Mouse (Mus musculus) thymus, postnatal 4 days (tissue): ENCODE measurements around the gene Cacng2.

ENCODE experiments used
- DNase-seq: peaks from one replicate; pipeline ENCODE4 v3.0.0; 2021

Gene Cacng2

GRCm38 (mm10) chr15:78119704-78120103, at the start of gene Cacng2:
TSS of gene Cacng2 (minus strand) at chr15:78120028.
- DNase-seq, result peak; percentile 97

GRCm38 (mm10) chr15:78169566-78169965, 49.7 kb upstream of the Cacng2 start:
- DNase-seq, result no peak

DNA sequence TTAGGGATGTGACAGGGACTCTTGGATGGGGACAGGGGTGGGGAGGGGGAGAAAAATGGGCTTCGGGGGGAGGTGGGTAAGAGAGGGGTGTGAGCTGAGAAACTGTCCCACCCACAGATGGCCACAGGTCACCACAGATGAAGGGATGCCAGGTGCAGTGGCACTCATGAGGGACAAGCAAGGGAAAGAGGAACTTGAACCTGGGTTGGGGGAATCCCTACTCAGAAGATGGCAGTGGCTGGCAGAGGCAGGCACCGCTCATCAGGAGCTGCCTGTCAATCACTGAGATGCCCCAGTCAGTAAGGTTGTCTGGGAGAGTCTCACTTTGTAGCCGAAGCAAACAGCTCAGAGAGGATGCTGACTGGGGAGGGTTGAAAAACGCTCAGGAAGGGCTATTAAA, 45.5 kb upstream of the Cacng2 start:
- DNase-seq, result no peak

- DNase-seq, result no peak
These were observed 44.6 kb upstream of the Cacng2 start for GRCm38 (mm10) chr15:78164466-78164865.

DNA sequence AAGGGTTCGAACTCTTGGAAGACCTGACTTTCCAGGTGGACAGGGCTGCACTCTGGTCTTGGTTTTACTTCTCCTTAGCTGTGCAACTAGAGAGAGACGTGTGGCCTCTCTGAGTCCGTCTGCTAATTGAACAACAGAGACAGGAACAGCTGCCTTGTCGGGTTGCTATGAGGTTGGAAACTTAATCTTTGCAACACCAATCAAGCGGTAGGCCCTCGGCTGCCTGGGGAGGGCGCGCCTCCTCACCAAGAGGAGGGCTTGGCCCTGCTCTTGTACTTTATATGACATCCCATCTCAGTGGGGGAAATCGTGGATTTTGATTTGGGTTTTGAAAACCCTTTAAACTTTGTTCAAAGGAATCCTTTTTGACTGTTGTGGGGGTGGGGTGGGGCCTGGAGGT, 42.1 kb upstream of the Cacng2 start:
- no peak for DNase-seq

GRCm38 (mm10) chr15:78158335-78158734, 38.5 kb upstream of the Cacng2 start:
- no peak for DNase-seq

DNA sequence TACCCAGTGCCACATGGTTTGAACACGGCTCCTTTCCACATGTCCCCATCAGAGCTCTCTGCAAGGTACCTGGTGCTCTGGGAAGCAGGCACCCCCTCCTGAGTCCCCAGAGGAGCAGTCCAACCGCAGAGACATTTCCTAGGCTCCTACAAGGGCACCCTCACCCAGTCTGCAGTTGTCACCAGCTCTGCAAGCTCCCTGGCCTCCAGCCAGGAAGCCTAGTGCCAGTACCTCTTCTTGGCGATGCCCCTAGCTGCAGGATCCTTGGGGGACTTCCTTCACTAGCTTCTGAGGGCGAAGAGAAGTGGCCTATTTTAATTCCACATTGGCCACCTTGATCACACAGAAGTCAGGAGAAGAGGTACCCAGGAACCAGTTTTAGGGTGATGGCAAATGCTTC, 38.0 kb upstream of the Cacng2 start:
- no peak for DNase-seq

DNA sequence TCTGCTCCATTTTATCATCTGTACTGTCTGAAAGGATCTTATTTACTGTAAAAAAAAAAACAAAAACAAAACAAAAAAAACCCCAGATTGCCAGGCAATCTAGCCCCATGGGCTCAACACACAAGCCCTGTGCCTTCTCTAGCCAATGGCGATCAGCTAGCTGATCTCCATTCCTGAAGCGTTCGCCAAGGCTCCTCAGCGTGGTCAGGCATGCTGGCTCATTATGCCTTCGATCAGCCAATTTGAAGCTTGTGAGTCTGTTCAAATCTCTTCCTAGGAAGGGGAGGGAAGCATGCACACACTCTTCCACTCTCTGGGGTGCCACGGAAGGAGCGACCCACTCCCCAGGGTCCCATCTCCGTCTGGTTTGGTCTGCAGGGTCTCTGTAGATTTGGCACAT, 37.5 kb upstream of the Cacng2 start:
- DNase-seq, result no peak

DNA sequence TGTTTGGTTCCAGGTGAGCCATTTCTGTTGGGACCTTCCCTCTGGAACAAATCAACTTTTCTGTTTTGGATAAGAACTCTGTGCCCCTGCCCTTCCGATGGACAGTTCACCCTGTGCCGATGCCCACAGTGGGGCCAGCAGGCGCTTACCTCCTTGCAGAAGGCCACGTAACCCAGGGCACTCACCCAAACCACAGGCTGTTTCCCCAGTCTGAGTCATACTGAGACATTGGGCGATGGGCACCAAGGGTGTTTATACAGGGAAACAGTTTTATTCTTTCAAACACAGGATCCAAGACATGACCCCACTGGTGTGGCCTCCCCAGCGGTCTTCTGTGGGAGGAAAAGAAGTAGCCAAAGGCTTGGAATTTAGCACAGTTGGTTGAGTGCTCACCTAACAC, 35.6 kb upstream of the Cacng2 start:
- no peak for DNase-seq

- DNase-seq, result no peak
These were observed 33.4 kb upstream of the Cacng2 start for GRCm38 (mm10) chr15:78153045-78153775.

GRCm38 (mm10) chr15:78148565-78148964, 28.7 kb upstream of the Cacng2 start:
- no peak for DNase-seq

- no peak for DNase-seq
These were observed 20.4 kb upstream of the Cacng2 start for GRCm38 (mm10) chr15:78140226-78140625.

GRCm38 (mm10) chr15:78134606-78135005, 14.8 kb upstream of the Cacng2 start:
- no peak for DNase-seq

DNA sequence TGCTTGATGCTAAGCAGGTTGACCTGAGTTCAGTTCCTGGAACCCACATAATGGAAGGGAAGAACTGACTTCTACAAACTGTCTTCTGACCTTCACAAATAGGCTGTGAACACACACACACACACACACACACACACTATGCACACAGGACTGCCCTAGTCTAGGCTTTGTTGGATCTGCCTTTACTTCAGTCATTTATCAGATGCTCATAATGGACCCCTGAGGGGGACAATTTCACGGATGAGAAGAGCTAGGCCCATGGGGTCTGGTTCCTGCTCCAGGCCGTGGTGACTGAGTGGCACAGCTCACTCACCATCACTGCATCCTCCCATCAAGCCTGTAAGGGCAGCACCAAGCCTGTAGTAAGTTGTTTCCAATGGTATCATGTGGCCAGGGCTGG, 13.6 kb upstream of the Cacng2 start:
- no peak for DNase-seq

DNA sequence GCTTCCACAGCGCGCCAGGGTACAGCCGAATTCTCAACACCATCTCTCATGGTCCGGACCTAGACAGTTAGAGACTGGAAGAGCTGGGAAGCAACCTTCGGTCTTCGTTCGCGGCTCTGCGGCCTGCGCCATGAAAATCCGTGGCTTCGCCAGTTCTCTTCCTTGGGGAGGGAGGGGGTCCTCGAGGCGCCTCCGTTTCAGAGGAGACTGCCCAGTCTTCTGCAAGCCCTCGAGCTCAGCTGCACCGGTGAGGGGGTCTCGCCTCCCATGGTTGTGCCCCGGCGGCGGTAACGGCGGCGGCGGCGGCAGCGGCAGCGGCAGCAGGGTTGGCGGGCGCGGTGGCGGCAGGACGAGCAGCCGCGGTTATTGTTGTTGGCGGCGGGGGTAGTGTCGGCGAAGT, 580 bp downstream of the Cacng2 start:
- DNase-seq, result no peak

- no peak for DNase-seq
These were observed 1.4 kb downstream of the Cacng2 start for GRCm38 (mm10) chr15:78118275-78118995.

GRCm38 (mm10) chr15:78117731-78118130, 2.1 kb downstream of the Cacng2 start:
- DNase-seq, result no peak

DNA sequence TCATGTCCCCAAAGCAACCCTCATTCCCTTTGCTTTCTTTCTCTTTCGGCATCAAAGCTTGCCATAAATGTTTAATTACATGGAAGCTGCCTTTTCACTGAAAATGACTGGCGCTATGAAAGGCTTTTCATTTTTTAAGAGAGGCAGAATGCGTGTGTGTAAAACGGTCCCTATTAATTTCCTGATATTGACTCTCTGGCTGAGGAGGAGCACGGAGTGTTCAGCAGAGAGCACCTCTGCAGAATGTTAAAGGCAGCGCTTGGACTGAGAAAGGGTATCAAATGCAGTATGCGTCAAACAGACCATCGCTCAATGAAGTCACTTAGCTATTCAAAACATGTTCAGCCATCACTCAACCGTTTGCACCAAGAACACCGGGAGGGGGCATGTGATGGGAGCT, 2.9 kb downstream of the Cacng2 start:
- no peak for DNase-seq

- DNase-seq, result no peak
These were observed 3.6 kb downstream of the Cacng2 start for GRCm38 (mm10) chr15:78116244-78116643.

GRCm38 (mm10) chr15:78099516-78099915, 20.3 kb downstream of the Cacng2 start:
- DNase-seq, result no peak

DNA sequence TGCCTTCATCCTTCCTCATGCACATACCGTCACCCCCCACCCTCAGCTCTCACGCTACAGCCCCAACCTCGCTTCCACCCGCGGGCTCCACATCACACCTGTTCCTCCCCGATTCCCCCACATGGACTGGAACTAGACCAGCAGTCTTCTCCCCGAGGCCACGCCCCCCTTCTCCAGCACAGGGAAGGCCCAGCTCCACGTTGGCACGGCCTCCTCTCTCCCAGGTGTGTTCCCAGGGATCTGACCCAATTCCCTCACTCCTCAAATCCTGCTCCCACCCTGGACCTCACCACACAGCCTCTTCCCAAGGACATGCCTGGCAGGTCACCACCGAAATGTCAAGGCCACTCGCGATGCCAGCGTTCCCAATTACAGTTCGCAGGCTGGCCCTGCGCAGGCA, 23.8 kb downstream of the Cacng2 start:
- DNase-seq, result no peak

DNA sequence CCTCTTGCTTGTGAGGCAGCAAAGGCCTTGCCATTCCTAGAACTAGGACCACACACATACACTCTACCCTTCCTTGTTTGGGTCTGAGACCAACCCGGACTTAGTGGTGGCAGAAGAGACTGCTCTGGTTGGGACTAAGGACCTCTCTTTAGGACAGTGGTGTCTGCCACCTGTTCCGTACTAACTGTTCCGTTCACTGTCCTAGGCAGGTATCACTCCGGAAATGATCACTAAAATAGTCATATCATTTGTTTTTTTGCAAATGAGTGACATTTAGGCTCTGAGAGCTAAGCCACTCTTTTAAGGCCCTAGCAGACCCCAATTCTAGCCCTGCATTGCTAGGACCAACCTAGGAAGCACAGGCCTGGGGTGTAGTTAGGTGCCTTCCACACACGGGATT, 26.2 kb downstream of the Cacng2 start:
- no peak for DNase-seq

DNA sequence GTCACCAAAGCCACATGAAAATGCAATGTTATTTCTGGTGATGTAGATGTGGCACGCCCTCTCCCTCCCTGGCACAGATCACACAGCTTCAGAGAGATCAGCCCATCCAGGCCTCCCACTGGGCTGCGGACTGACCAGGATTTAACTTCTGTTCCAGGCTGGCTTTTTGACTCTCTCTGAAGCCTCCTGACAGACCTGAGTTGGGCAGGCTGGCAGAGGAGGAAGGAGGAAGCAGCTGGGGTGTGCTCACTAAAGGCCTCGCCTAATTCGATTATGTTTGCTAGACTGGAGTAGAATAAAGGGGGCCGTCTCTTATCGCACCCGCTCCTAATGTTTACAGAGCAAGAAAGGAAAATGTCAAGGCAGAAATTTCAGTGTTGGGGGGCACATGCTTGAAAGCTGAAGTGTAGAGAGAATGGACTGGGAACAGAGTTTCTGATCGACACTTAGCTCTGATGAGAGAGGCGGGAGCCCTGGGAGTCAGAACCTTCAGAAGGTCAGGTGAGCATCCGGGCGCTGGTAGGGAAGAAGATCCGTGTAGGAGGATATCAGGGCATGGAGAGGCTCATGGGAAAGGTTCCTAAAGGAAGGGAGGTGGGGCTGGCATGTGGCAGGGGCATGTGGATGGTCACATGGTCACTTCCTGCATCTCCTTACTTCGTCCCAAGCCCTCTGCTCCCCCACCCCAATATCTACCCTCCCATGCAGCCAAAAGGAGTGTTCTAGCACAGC, 36.8 kb downstream of the Cacng2 start:
- no peak for DNase-seq

- no peak for DNase-seq
These were observed 37.7 kb downstream of the Cacng2 start for GRCm38 (mm10) chr15:78082149-78082548.
